Mouse (Mus musculus) midbrain, embryonic 14.5 days (tissue): ENCODE results near the gene Fem1a. TPM values are rescaled to one million over a fixed set of nuclear protein-coding genes. Genes with fewer than 3 reads are reported as not detected.
"Not testable (repeated sequence)": the region's sequence is repeated elsewhere in the genome, so short reads cannot be mapped to it uniquely, and the experiment has no call there.

Source experiments
- ATAC-seq: fragments of 200-750 bp; cut with Nextera tagmentation; 2 replicates; pipeline ENCODE4 v1.8.0; 2017; ENCODE audit warnings: moderate number of reproducible peaks, moderate library complexity; ENCODE audit not compliant: low FRiP score, low TSS enrichment
- DNase-seq: peaks from one replicate; pipeline ENCODE4 v3.0.0-alpha.2; 2015
- H3K27ac ChIP-seq: fragments of 300-500 bp; sonication (generic); replicated peaks from 2 replicates; pipeline ENCODE4 v1.5.1; 2014; ENCODE audit warnings: mild to moderate bottlenecking, low read depth, low read length, moderate library complexity
- H3K27me3 ChIP-seq: fragments of 300-500 bp; sonication (generic); 2 replicates; pipeline ENCODE4 v1.6.1; 2014; ENCODE audit warnings: low read length, control low read depth, mixed read lengths; ENCODE audit not compliant: control insufficient read depth, insufficient read depth
- H3K36me3 ChIP-seq: fragments of 300-500 bp; sonication (generic); 2 replicates; pipeline ENCODE4 v1.6.1; 2014; ENCODE audit warnings: low read length, control low read depth; ENCODE audit not compliant: control insufficient read depth, insufficient read depth
- H3K4me1 ChIP-seq: fragments of 300-500 bp; sonication (generic); 2 replicates; pipeline ENCODE4 v1.6.1; 2014; ENCODE audit warnings: mild to moderate bottlenecking, antibody characterized with exemption, low read length, control low read depth; ENCODE audit not compliant: control insufficient read depth, insufficient read depth
- H3K4me2 ChIP-seq: fragments of 300-500 bp; sonication (generic); 2 replicates; pipeline ENCODE4 v1.6.1; 2014; ENCODE audit warnings: mild to moderate bottlenecking, low read length, moderate library complexity
- H3K4me3 ChIP-seq: fragments of 300-500 bp; sonication (generic); replicated peaks from 2 replicates; pipeline ENCODE4 v1.5.1; 2014; ENCODE audit warnings: low read depth, low read length
- H3K9ac ChIP-seq: fragments of 300-500 bp; sonication (generic); replicated peaks from 2 replicates; pipeline ENCODE4 v1.6.1; 2014; ENCODE audit warnings: mild to moderate bottlenecking, low read length, moderate library complexity
- H3K9me3 ChIP-seq: fragments of 300-500 bp; sonication (generic); 2 replicates; pipeline ENCODE4 v1.6.1; 2016; ENCODE audit warnings: low read length, control low read depth, mixed read lengths; ENCODE audit not compliant: control insufficient read depth
- WGBS: fragments of 180-500 bp; shearing (Covaris S2); extraction: QIAGEN DNeasy Blood & Tissue Kit; methylation state at CpG from one replicate; pipeline ENCODE4 v1.1.7; 2014; 5-methylcytosine and 5-hydroxymethylcytosine counted together
- polyA plus RNA-seq: library from polyadenylated mRNA; unstranded; fragments of >200 nt; fragmentation: Nextera tagmentation; extraction: Ambion mirVana; gene quantifications from 2 replicates; pipeline ENCODE4 v1.2.1, GENCODE M21; 2014

Gene Fem1a
- polyA plus RNA-seq, 1 experiment from 2014 or later = 21.4 TPM

- not testable (repeated sequence) for H3K27me3 ChIP-seq, H3K9ac ChIP-seq, H3K4me3 ChIP-seq, ATAC-seq, H3K27ac ChIP-seq, DNase-seq, H3K9me3 ChIP-seq
- Histone ChIP-seq H3K4me1 (peaks cover 17% of the 10 kb centered on the region), H3K4me2 (peak overlapping the region; percentile 22), H3K36me3 (peaks cover 53% of the 10 kb centered on the region)
- WGBS = 79% methylated on average over 2 of the region's 2 CpGs
Observed at GRCm38 (mm10) chr17:56258812-56259211, 2.2 kb downstream of the Fem1a start.

- Histone ChIP-seq H3K27ac (no peak overlapping the region), H3K27me3 (no peaks in the 10 kb centered on the region), H3K4me2 (peak overlapping the region; percentile 19; the same call in 1 of the 2 replicates), H3K9ac (no peak overlapping the region), H3K4me3 (no peak overlapping the region), H3K36me3 (peaks cover 53% of the 10 kb centered on the region), H3K4me1 (peaks cover 17% of the 10 kb centered on the region), H3K9me3 (no peaks in the 10 kb centered on the region)
- WGBS = 92% methylated on average over 10 of the region's 10 CpGs
- no peak for ATAC-seq
- no peak for DNase-seq
Observed at GRCm38 (mm10) chr17:56259301-56260037, 2.9 kb downstream of the Fem1a start.

GRCm38 (mm10) chr17:56261166-56261565, 4.6 kb downstream of the Fem1a start:
- no peaks in the 10 kb centered on the region for H3K27me3 ChIP-seq
- no peak overlapping the region; the same call in 1 of the 2 replicates for H3K9ac ChIP-seq
- 85% methylated on average over 3 of the region's 3 CpGs for WGBS
- no peak for ATAC-seq
- no peak for DNase-seq
- no peak overlapping the region for H3K27ac ChIP-seq
- no peaks in the 10 kb centered on the region for H3K9me3 ChIP-seq
- no peak overlapping the region for H3K4me3 ChIP-seq
- H3K36me3 ChIP-seq = peaks cover 60% of the 10 kb centered on the region
- H3K4me1 ChIP-seq = peaks cover 17% of the 10 kb centered on the region
- no peak overlapping the region for H3K4me2 ChIP-seq

- Histone ChIP-seq H3K4me1 (peaks cover 14% of the 10 kb centered on the region), H3K9ac (no peak overlapping the region; the same call in 1 of the 2 replicates), H3K4me3 (no peak overlapping the region), H3K4me2 (no peak overlapping the region), H3K9me3 (no peaks in the 10 kb centered on the region), H3K27ac (no peak overlapping the region), H3K27me3 (no peaks in the 10 kb centered on the region), H3K36me3 (peaks cover 60% of the 10 kb centered on the region)
- ATAC-seq (no peak), DNase-seq (no peak)
- 89% methylated on average over 3 of the region's 3 CpGs for WGBS
Observed at GRCm38 (mm10) chr17:56262645-56263094, 6.1 kb downstream of the Fem1a start.

GRCm38 (mm10) chr17:56264020-56264419, 7.4 kb downstream of the Fem1a start:
- Histone ChIP-seq H3K4me1 (peaks cover 10% of the 10 kb centered on the region; the same call in 1 of the 2 replicates), H3K4me2 (no peak overlapping the region), H3K36me3 (peaks cover 50% of the 10 kb centered on the region), H3K9ac (no peak overlapping the region), H3K27me3 (no peaks in the 10 kb centered on the region), H3K4me3 (no peak overlapping the region), H3K9me3 (no peaks in the 10 kb centered on the region), H3K27ac (no peak overlapping the region)
- ATAC-seq (peak; percentile 62; the same call in 1 of the 2 replicates), DNase-seq (peak; percentile 87)
- WGBS = 15% methylated on average over 8 of the region's 8 CpGs

- ATAC-seq = no peak
- no peak overlapping the region for H3K4me3 ChIP-seq
- no peak overlapping the region for H3K4me2 ChIP-seq
- H3K36me3 ChIP-seq = peaks cover 40% of the 10 kb centered on the region
- H3K4me1 ChIP-seq = peaks cover 12% of the 10 kb centered on the region; the same call in 1 of the 2 replicates
- H3K9ac ChIP-seq = no peak overlapping the region
- H3K27ac ChIP-seq = no peak overlapping the region
- no peaks in the 10 kb centered on the region for H3K27me3 ChIP-seq
- no peaks in the 10 kb centered on the region for H3K9me3 ChIP-seq
- DNase-seq = no peak
- WGBS = 96% methylated on average over 4 of the region's 4 CpGs
Observed at GRCm38 (mm10) chr17:56265011-56265410, 8.4 kb downstream of the Fem1a start.

- ATAC-seq (no peak), DNase-seq (no peak)
- H3K4me1 ChIP-seq = peaks cover 9% of the 10 kb centered on the region; the same call in 1 of the 2 replicates
- H3K27me3 ChIP-seq = no peaks in the 10 kb centered on the region
- H3K36me3 ChIP-seq = peaks cover 31% of the 10 kb centered on the region
- no peak overlapping the region for H3K4me2 ChIP-seq
- H3K27ac ChIP-seq = no peak overlapping the region
- no peak overlapping the region for H3K4me3 ChIP-seq
- H3K9ac ChIP-seq = no peak overlapping the region
- WGBS = 94% methylated on average over 3 of the region's 3 CpGs
- H3K9me3 ChIP-seq = no peaks in the 10 kb centered on the region
Observed at GRCm38 (mm10) chr17:56265869-56266268, 9.3 kb downstream of the Fem1a start.

- H3K9me3 ChIP-seq = no peaks in the 10 kb centered on the region
- peaks cover 7% of the 10 kb centered on the region; the same call in 1 of the 2 replicates for H3K4me1 ChIP-seq
- H3K4me3 ChIP-seq = no peak overlapping the region
- H3K36me3 ChIP-seq = peaks cover 27% of the 10 kb centered on the region
- no peak overlapping the region for H3K9ac ChIP-seq
- no peak overlapping the region for H3K4me2 ChIP-seq
- no peak for DNase-seq
- H3K27me3 ChIP-seq = no peaks in the 10 kb centered on the region
- ATAC-seq = no peak
- no peak overlapping the region for H3K27ac ChIP-seq
- 70% methylated on average over 3 of the region's 3 CpGs for WGBS
Observed at GRCm38 (mm10) chr17:56266271-56266670, 9.7 kb downstream of the Fem1a start.

- ATAC-seq (peak; percentile 86), DNase-seq (peak; percentile 89)
- no peaks in the 10 kb centered on the region for H3K27me3 ChIP-seq
- peak overlapping the region; percentile 78 for H3K27ac ChIP-seq
- H3K4me2 ChIP-seq = peak overlapping the region; percentile 83
- H3K4me1 ChIP-seq = peaks cover 7% of the 10 kb centered on the region; the same call in 1 of the 2 replicates
- H3K4me3 ChIP-seq = peak overlapping the region; percentile 41
- H3K9me3 ChIP-seq = no peaks in the 10 kb centered on the region
- 18% methylated on average over 12 of the region's 12 CpGs for WGBS
- H3K36me3 ChIP-seq = peaks cover 7% of the 10 kb centered on the region
- H3K9ac ChIP-seq = peak overlapping the region; percentile 59
Observed at GRCm38 (mm10) chr17:56269153-56269630, 12.6 kb downstream of the Fem1a start.
